Mouse (Mus musculus) small intestine, adult 2 months (tissue): ENCODE measurements around the gene Mt3.

Experiments used
- CTCF ChIP-seq: fragments of 200-500 bp; IDR thresholded peaks from 2 replicates; pipeline ENCODE4 v1.5.1; 2012; ENCODE audit warnings: low read depth, mild to moderate bottlenecking, control low read depth, inconsistent platforms, low read length, moderate library complexity, mixed read lengths; ENCODE audit not compliant: insufficient replicate concordance, insufficient read length; ENCODE audit errors: extremely low read depth
- POLR2A ChIP-seq: fragments of 200-500 bp; IDR thresholded peaks from 2 replicates; pipeline ENCODE4 v1.6.1; 2012; ENCODE audit warnings: low read depth, mild to moderate bottlenecking, control low read depth, inconsistent platforms, low read length, moderate library complexity

- TF ChIP-seq CTCF (0 out of 2 replicates have a peak, but pooled peaks have one; percentile 28), POLR2A (peak; percentile 92)
Observed at GRCm38 (mm10) chr8:94178857-94179712, 26.7 kb downstream of the Mt3 start, which contains the start of gene Mt1.
